Comparison of ENCODE assay signal across 37 mouse cellular contexts in genomic region chr5:135804735-135805134, GRCm38 (mm10). TPM values are rescaled to one million over a fixed set of nuclear protein-coding genes. Genes with fewer than 3 reads are reported as not detected.
DNase-seq lines count a peak whose midpoint lies in the region; ATAC-seq and TF ChIP-seq lines count a peak whose summit lies in the region.
"Had no signal": no experiment of that assay in that cellular context is flagged by ENCODE, and none has a peak within 500 bp of the region (broad histone marks: within the 10 kb centered on the region; RNA-seq: fewer than 3 reads in every experiment).

No protein-coding gene starts in this region.

- no peaks in the 10 kb centered on the region for H3K9me3 ChIP-seq in forebrain, postnatal 0 days (ENCODE audit: low read length)
- no peaks in the 10 kb centered on the region for H3K9me3 ChIP-seq in forebrain, embryonic 13.5 days (replicated peaks)
- no peaks in the 10 kb centered on the region for H3K9me3 ChIP-seq in midbrain, embryonic 13.5 days
- H3K9me3 ChIP-seq in midbrain, postnatal 0 days (ENCODE audit: low read length) = no peaks in the 10 kb centered on the region
- H3K9me3 ChIP-seq in hindbrain, embryonic 15.5 days = no peaks in the 10 kb centered on the region
- H3K9me3 ChIP-seq: heart, embryonic 13.5 days; limb, embryonic 10.5 days; limb, embryonic 15.5 days; liver, embryonic 13.5 days had no signal

- no peak overlapping the region for H3K4me2 ChIP-seq in forebrain, postnatal 0 days (ENCODE audit: low read depth)
- no peak overlapping the region for H3K4me2 ChIP-seq in forebrain, embryonic 13.5 days
- no peak overlapping the region for H3K4me2 ChIP-seq in midbrain, embryonic 13.5 days (replicated peaks)
- H3K4me2 ChIP-seq in midbrain, postnatal 0 days (ENCODE audit: low read depth, low read length, poor library complexity, severe bottlenecking) = no peak overlapping the region
- H3K4me2 ChIP-seq in hindbrain, embryonic 15.5 days = no peak overlapping the region
- H3K4me2 ChIP-seq: embryonic facial prominence, embryonic 12.5 days; heart, embryonic 13.5 days; limb, embryonic 15.5 days; liver, embryonic 13.5 days had no signal

- peak overlapping the region; percentile 46; the same call in 1 of the 2 replicates for H3K27ac ChIP-seq in cerebellum, adult 2 months (ENCODE audit: insufficient read depth, low read length)
- H3K27ac ChIP-seq in forebrain, postnatal 0 days (ENCODE audit: low read depth, low read length) = no peak overlapping the region
- no peak overlapping the region for H3K27ac ChIP-seq in forebrain, embryonic 13.5 days
- H3K27ac ChIP-seq in midbrain, embryonic 13.5 days = peak overlapping the region; percentile 75
- no peak overlapping the region for H3K27ac ChIP-seq in midbrain, postnatal 0 days (ENCODE audit: low read depth, low read length)
- H3K27ac ChIP-seq in hindbrain, embryonic 15.5 days (replicated peaks) = peak overlapping the region; percentile 19; the same call in 1 of the 2 replicates
- H3K27ac ChIP-seq: embryonic facial prominence, embryonic 12.5 days; heart, embryonic 13.5 days; kidney, postnatal 0 days; limb, embryonic 10.5 days; limb, embryonic 15.5 days; liver, embryonic 13.5 days; macrophage; stomach, postnatal 0 days had no signal

- WGBS in cerebellum, adult 2 months = 8% methylated on average over 2 of the region's 2 CpGs
- WGBS in forebrain, postnatal 0 days = 70% methylated on average over 2 of the region's 2 CpGs
- WGBS in forebrain, embryonic 13.5 days = 81% methylated on average over 2 of the region's 2 CpGs
- WGBS in midbrain, embryonic 13.5 days = 55% methylated on average over 2 of the region's 2 CpGs
- WGBS in midbrain, postnatal 0 days = 51% methylated on average over 2 of the region's 2 CpGs
- WGBS in hindbrain, embryonic 15.5 days = 37% methylated on average over 2 of the region's 2 CpGs

- TF ChIP-seq CTCF in cerebellum, adult 2 months (IDR thresholded peaks at IDR 0.05; ENCODE audit: borderline replicate concordance, insufficient read depth, low read depth, low read length) = no peak
- TF ChIP-seq CTCF in forebrain, postnatal 0 days (IDR thresholded peaks at IDR 0.05; ENCODE audit: low read depth) = no peak
- TF ChIP-seq CTCF in midbrain, postnatal 0 days (IDR thresholded peaks at IDR 0.05) = no peak

- peak in 1 of 2 experiments; percentile 31 for DNase-seq in cerebellum, adult 2 months
- DNase-seq in forebrain, postnatal 0 days = no peak
- no peak for DNase-seq in midbrain, postnatal 0 days (ENCODE audit: low spot score)
- DNase-seq in kidney, postnatal 36 days = no peak
- DNase-seq: adrenal gland, adult 2 months; adrenal gland, postnatal 36 days; embryo, embryonic 11 days; gastrocnemius, postnatal 10 days; heart, postnatal 10 days; kidney, adult 8-10 months; layer of hippocampus, postnatal 36 days; liver, embryonic 13.5 days; lung, adult 18-20 months; right cerebral cortex, adult 18-20 months; thymus, adult 18-20 months; thymus, postnatal 25 days had no signal

- no peak overlapping the region for H3K4me3 ChIP-seq in cerebellum, adult 2 months (replicated peaks; ENCODE audit: insufficient read depth, low read depth, low read length)
- no peak overlapping the region for H3K4me3 ChIP-seq in forebrain, postnatal 0 days (ENCODE audit: low read depth, low read length)
- no peak overlapping the region for H3K4me3 ChIP-seq in forebrain, embryonic 13.5 days
- no peak overlapping the region for H3K4me3 ChIP-seq in midbrain, embryonic 13.5 days (replicated peaks)
- no peak overlapping the region for H3K4me3 ChIP-seq in midbrain, postnatal 0 days (ENCODE audit: low read depth, low read length)
- H3K4me3 ChIP-seq in hindbrain, embryonic 15.5 days = no peak overlapping the region
- H3K4me3 ChIP-seq: embryonic facial prominence, embryonic 12.5 days; heart, embryonic 13.5 days; limb, embryonic 10.5 days; limb, embryonic 15.5 days; liver, embryonic 13.5 days had no signal

- ATAC-seq in cerebellum, adult (ENCODE audit: insufficient number of reproducible peaks, low FRiP score, low TSS enrichment) = no peak
- no peak for ATAC-seq in forebrain, postnatal 0 days
- no peak for ATAC-seq in forebrain, embryonic 13.5 days
- no peak for ATAC-seq in midbrain, embryonic 13.5 days
- no peak for ATAC-seq in midbrain, postnatal 0 days (ENCODE audit: low FRiP score)
- no peak for ATAC-seq in hindbrain, embryonic 15.5 days (ENCODE audit: low FRiP score, low read depth)
- ATAC-seq: activated CD4-positive, CD25-positive, alpha-beta regulatory T cell, adult 4 months; intestine, embryonic 16.5 days; lung, postnatal 0 days had no signal

- H3K36me3 ChIP-seq in forebrain, postnatal 0 days (ENCODE audit: insufficient read depth) = no peaks in the 10 kb centered on the region
- H3K36me3 ChIP-seq in forebrain, embryonic 13.5 days (ENCODE audit: poor library complexity, severe bottlenecking) = no peaks in the 10 kb centered on the region
- peaks cover 5% of the 10 kb centered on the region for H3K36me3 ChIP-seq in midbrain, embryonic 13.5 days
- no peaks in the 10 kb centered on the region for H3K36me3 ChIP-seq in midbrain, postnatal 0 days (ENCODE audit: insufficient read depth, low read length)
- no peaks in the 10 kb centered on the region for H3K36me3 ChIP-seq in hindbrain, embryonic 15.5 days
- H3K36me3 ChIP-seq: embryonic facial prominence, embryonic 12.5 days; heart, embryonic 13.5 days; limb, embryonic 10.5 days; limb, embryonic 15.5 days; liver, embryonic 13.5 days had no signal

- H3K4me1 ChIP-seq in cerebellum, adult 2 months (ENCODE audit: control insufficient read depth, insufficient read depth, low read length) = peaks cover 44% of the 10 kb centered on the region
- peaks cover 14% of the 10 kb centered on the region for H3K4me1 ChIP-seq in forebrain, postnatal 0 days (ENCODE audit: insufficient read depth)
- peaks cover 30% of the 10 kb centered on the region for H3K4me1 ChIP-seq in forebrain, embryonic 13.5 days
- H3K4me1 ChIP-seq in midbrain, embryonic 13.5 days (replicated peaks) = peaks cover 68% of the 10 kb centered on the region
- peaks cover 14% of the 10 kb centered on the region; the same call in 1 of the 2 replicates for H3K4me1 ChIP-seq in midbrain, postnatal 0 days (ENCODE audit: insufficient read depth, low read length)
- H3K4me1 ChIP-seq in hindbrain, embryonic 15.5 days (replicated peaks) = peaks cover 40% of the 10 kb centered on the region

- no peaks in the 10 kb centered on the region for H3K27me3 ChIP-seq in cerebellum, adult 2 months (ENCODE audit: control insufficient read depth, insufficient read depth, low read length)
- H3K27me3 ChIP-seq in forebrain, postnatal 0 days (ENCODE audit: insufficient read depth, low read length) = no peaks in the 10 kb centered on the region
- peaks cover 13% of the 10 kb centered on the region; the same call in 1 of the 2 replicates for H3K27me3 ChIP-seq in forebrain, embryonic 13.5 days
- no peaks in the 10 kb centered on the region for H3K27me3 ChIP-seq in midbrain, embryonic 13.5 days
- no peaks in the 10 kb centered on the region for H3K27me3 ChIP-seq in midbrain, postnatal 0 days (ENCODE audit: insufficient read depth, low read length)
- no peaks in the 10 kb centered on the region for H3K27me3 ChIP-seq in hindbrain, embryonic 15.5 days
- H3K27me3 ChIP-seq: embryonic facial prominence, embryonic 12.5 days had no signal

- H3K9ac ChIP-seq in forebrain, postnatal 0 days = 0 out of 2 replicates have a peak overlapping the region, but pooled peaks have one; percentile 18
- H3K9ac ChIP-seq in forebrain, embryonic 13.5 days = no peak overlapping the region
- no peak overlapping the region for H3K9ac ChIP-seq in midbrain, embryonic 13.5 days (replicated peaks)
- H3K9ac ChIP-seq in midbrain, postnatal 0 days (replicated peaks; ENCODE audit: low read length, poor library complexity, severe bottlenecking) = no peak overlapping the region
- no peak overlapping the region for H3K9ac ChIP-seq in hindbrain, embryonic 15.5 days
- H3K9ac ChIP-seq: embryonic facial prominence, embryonic 12.5 days; heart, embryonic 13.5 days; limb, embryonic 15.5 days; liver, embryonic 13.5 days had no signal

- no peak for TF ChIP-seq POLR2A in cerebellum, adult 2 months (IDR thresholded peaks at IDR 0.05; ENCODE audit: borderline replicate concordance, insufficient read depth, low read length)

RNA-seq across cellular contexts. Expression of gene Srrm3, which starts 2.0 kb away (rescaled TPM):
- 123 and 131 TPM in 2 replicates for polyA plus RNA-seq in cerebellum, adult 2 months (2012; rRNA removed)
- 60.2 and 70.5 TPM in 2 replicates for total RNA-seq in forebrain, postnatal 0 days (2014; rRNA removed)
- 39.4 and 44.6 TPM in 2 replicates for polyA plus RNA-seq in forebrain, postnatal 0 days (2015; fragmentation: Nextera tagmentation; extraction: Ambion mirVana)
- 45.8 and 52.8 TPM in 2 replicates for polyA plus RNA-seq in forebrain, embryonic 13.5 days (2015; fragmentation: Nextera tagmentation; extraction: Ambion mirVana)
- 91.4 and 124 TPM in 2 replicates for polyA plus RNA-seq in midbrain, embryonic 13.5 days (2015; fragmentation: Nextera tagmentation; extraction: Ambion mirVana)
- 85.2 and 123 TPM in 2 replicates for total RNA-seq in midbrain, postnatal 0 days (2014; rRNA removed)
- polyA plus RNA-seq in midbrain, postnatal 0 days (2015; fragmentation: Nextera tagmentation; extraction: Ambion mirVana) = 52.5 and 58.8 TPM in 2 replicates
- polyA plus RNA-seq in hindbrain, embryonic 15.5 days (2015; fragmentation: Nextera tagmentation; extraction: Ambion mirVana) = 79.4 and 90.0 TPM in 2 replicates
- total RNA-seq: CH12.LX; heart, adult 8-10 months; megakaryocyte-erythroid progenitor cell, adult 5-6 weeks; neutrophil, adult 5-6 weeks had no signal
- polyA plus RNA-seq: activated CD4-positive, CD25-positive, alpha-beta regulatory T cell, adult 4 months; C2C12; limb, embryonic 10.5 days; liver, embryonic 13.5 days; lung, postnatal 0 days; macrophage had no signal

RNA-seq across cellular contexts. Expression of gene Mdh2, which starts 26.5 kb away (rescaled TPM):
- polyA plus RNA-seq in cerebellum, adult 2 months (2012; rRNA removed) = 676 and 703 TPM in 2 replicates
- 115 and 132 TPM in 2 replicates for total RNA-seq in forebrain, postnatal 0 days (2014; rRNA removed)
- 663 and 665 TPM in 2 replicates for polyA plus RNA-seq in forebrain, postnatal 0 days (2015; fragmentation: Nextera tagmentation; extraction: Ambion mirVana)
- 558 and 564 TPM in 2 replicates for polyA plus RNA-seq in forebrain, embryonic 13.5 days (2015; fragmentation: Nextera tagmentation; extraction: Ambion mirVana)
- 563 and 580 TPM in 2 replicates for polyA plus RNA-seq in midbrain, embryonic 13.5 days (2015; fragmentation: Nextera tagmentation; extraction: Ambion mirVana)
- 158 and 172 TPM in 2 replicates for total RNA-seq in midbrain, postnatal 0 days (2014; rRNA removed)
- polyA plus RNA-seq in midbrain, postnatal 0 days (2015; fragmentation: Nextera tagmentation; extraction: Ambion mirVana) = 656 and 707 TPM in 2 replicates
- polyA plus RNA-seq in hindbrain, embryonic 15.5 days (2015; fragmentation: Nextera tagmentation; extraction: Ambion mirVana) = 616 and 619 TPM in 2 replicates

RNA-seq across cellular contexts. Expression of gene Styxl1, which starts 26.6 kb away (rescaled TPM):
- polyA plus RNA-seq in cerebellum, adult 2 months (2012; rRNA removed) = 0.26 and 0.62 TPM in 2 replicates
- total RNA-seq in forebrain, postnatal 0 days (2014; rRNA removed) = 0.29 and 0.54 TPM in 2 replicates
- 0.25 and 1.0 TPM in 2 replicates for polyA plus RNA-seq in forebrain, postnatal 0 days (2015; fragmentation: Nextera tagmentation; extraction: Ambion mirVana)
- 0.26 and 0.41 TPM in 2 replicates for polyA plus RNA-seq in forebrain, embryonic 13.5 days (2015; fragmentation: Nextera tagmentation; extraction: Ambion mirVana)
- polyA plus RNA-seq in midbrain, embryonic 13.5 days (2015; fragmentation: Nextera tagmentation; extraction: Ambion mirVana) = 0.34 TPM in 1 of 2 replicates, not detected in the other
- total RNA-seq in midbrain, postnatal 0 days (2014; rRNA removed) = not detected in 2 replicates
- polyA plus RNA-seq in midbrain, postnatal 0 days (2015; fragmentation: Nextera tagmentation; extraction: Ambion mirVana) = 0.33 and 0.44 TPM in 2 replicates
- 0.25 and 0.60 TPM in 2 replicates for polyA plus RNA-seq in hindbrain, embryonic 15.5 days (2015; fragmentation: Nextera tagmentation; extraction: Ambion mirVana)
- total RNA-seq: CH12.LX; ES-E14; gastrocnemius, postnatal 10 days; heart, adult 8-10 months; heart, postnatal 10 days; layer of hippocampus, postnatal 36 days; megakaryocyte-erythroid progenitor cell, adult 5-6 weeks had no signal
- polyA plus RNA-seq: C2C12; heart, embryonic 13.5 days; limb, embryonic 10.5 days; liver, embryonic 13.5 days; macrophage; spleen, adult 2 months had no signal

Comparison
In these comparisons a context has a peak if more than half of its experiments do, and no peak if none do; other contexts are left out.
1. H3K27ac ChIP-seq: peak in cerebellum, adult 2 months (single experiment), midbrain, embryonic 13.5 days (single experiment) and hindbrain, embryonic 15.5 days (single experiment); none in forebrain, postnatal 0 days (single experiment), forebrain, embryonic 13.5 days (single experiment) and midbrain, postnatal 0 days (single experiment).